In the genomic region with DNA sequence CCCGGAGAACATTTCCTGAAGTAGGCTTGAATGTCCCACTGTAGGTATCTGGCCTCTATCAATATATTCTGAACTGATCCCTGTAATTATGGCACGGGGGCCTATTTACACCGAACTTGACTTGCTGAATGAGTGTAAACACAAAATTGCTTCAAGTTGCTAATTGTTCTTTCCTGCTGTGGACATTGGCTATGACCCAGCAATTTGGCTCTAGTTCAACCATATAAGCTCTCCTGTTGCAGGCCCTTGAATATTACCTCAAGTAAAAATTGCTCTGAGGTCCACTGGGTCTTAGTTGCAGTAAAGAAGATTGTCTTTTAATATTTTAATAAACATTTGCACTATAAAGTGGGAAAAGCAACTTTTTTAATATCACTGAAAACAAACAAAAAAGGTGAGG, we compare ENCODE assay signal across 26 mouse cellular contexts. TPM values are rescaled to one million over a fixed set of nuclear protein-coding genes. Genes with fewer than 3 reads are reported as not detected.
DNase-seq lines count a peak whose midpoint lies in the region; ATAC-seq and TF ChIP-seq lines count a peak whose summit lies in the region.
"Had no signal": no experiment of that assay in that cellular context is flagged by ENCODE, and none has a peak within 500 bp of the region (broad histone marks: within the 10 kb centered on the region; RNA-seq: fewer than 3 reads in every experiment).

No protein-coding gene starts in this region.

- no peak overlapping the region for H3K27ac ChIP-seq in hindbrain, postnatal 0 days
- no peak overlapping the region for H3K27ac ChIP-seq in hindbrain, embryonic 10.5 days
- H3K27ac ChIP-seq in neural tube, embryonic 15.5 days (replicated peaks), result no peak overlapping the region
- H3K27ac ChIP-seq: forebrain, embryonic 10.5 days; forebrain, embryonic 13.5 days; heart, adult 2 months; heart, embryonic 10.5 days; heart, embryonic 13.5 days; hindbrain, embryonic 12.5 days had no signal

- H3K27me3 ChIP-seq in hindbrain, postnatal 0 days (ENCODE audit: insufficient read depth, low read length), result no peaks in the 10 kb centered on the region
- H3K27me3 ChIP-seq in hindbrain, embryonic 10.5 days (ENCODE audit: insufficient read depth, poor library complexity, severe bottlenecking), result no peaks in the 10 kb centered on the region
- no peaks in the 10 kb centered on the region for H3K27me3 ChIP-seq in neural tube, embryonic 15.5 days (replicated peaks)
- H3K27me3 ChIP-seq: forebrain, embryonic 13.5 days; heart, embryonic 13.5 days; hindbrain, embryonic 12.5 days had no signal

- no peak overlapping the region for H3K4me3 ChIP-seq in hindbrain, postnatal 0 days (ENCODE audit: low read length)
- no peak overlapping the region for H3K4me3 ChIP-seq in hindbrain, embryonic 10.5 days
- H3K4me3 ChIP-seq in neural tube, embryonic 15.5 days (replicated peaks), result no peak overlapping the region
- H3K4me3 ChIP-seq: forebrain, embryonic 10.5 days; forebrain, embryonic 13.5 days; heart, adult 2 months; heart, embryonic 10.5 days; heart, embryonic 13.5 days; hindbrain, embryonic 12.5 days had no signal

- no peaks in the 10 kb centered on the region for H3K4me1 ChIP-seq in hindbrain, postnatal 0 days (ENCODE audit: insufficient read depth, low read length)
- no peaks in the 10 kb centered on the region for H3K4me1 ChIP-seq in hindbrain, embryonic 10.5 days (replicated peaks)
- no peaks in the 10 kb centered on the region for H3K4me1 ChIP-seq in neural tube, embryonic 15.5 days
- H3K4me1 ChIP-seq: forebrain, embryonic 10.5 days; forebrain, embryonic 13.5 days; heart, embryonic 10.5 days; heart, embryonic 13.5 days; hindbrain, embryonic 12.5 days had no signal

- no peak overlapping the region for H3K9ac ChIP-seq in hindbrain, postnatal 0 days (replicated peaks; ENCODE audit: low read length)
- no peak overlapping the region for H3K9ac ChIP-seq in neural tube, embryonic 15.5 days (replicated peaks)
- H3K9ac ChIP-seq: forebrain, embryonic 13.5 days; heart, embryonic 13.5 days; hindbrain, embryonic 12.5 days had no signal

- no peak for TF ChIP-seq CTCF in hindbrain, postnatal 0 days (IDR thresholded peaks at IDR 0.05; ENCODE audit: low read depth)

- no peak for ATAC-seq in hindbrain, postnatal 0 days
- ATAC-seq in neural tube, embryonic 15.5 days (ENCODE audit: low FRiP score), result peak; percentile 67
- ATAC-seq: CD4-positive, CD25-positive, alpha-beta regulatory T cell, adult 4 months; forebrain, embryonic 13.5 days; forebrain, embryonic 16.5 days; intestine, postnatal 0 days had no signal

- H3K4me2 ChIP-seq in hindbrain, postnatal 0 days (ENCODE audit: low read depth, low read length), result no peak overlapping the region
- H3K4me2 ChIP-seq in neural tube, embryonic 15.5 days, result no peak overlapping the region
- H3K4me2 ChIP-seq: forebrain, embryonic 13.5 days; heart, embryonic 13.5 days; hindbrain, embryonic 12.5 days had no signal

- WGBS in hindbrain, postnatal 0 days, result 50% methylated on average over 3 of the region's 3 CpGs
- WGBS in hindbrain, embryonic 10.5 days, result 91% methylated on average over 3 of the region's 3 CpGs
- WGBS in neural tube, embryonic 15.5 days, result 62% methylated on average over 3 of the region's 3 CpGs

- peak; percentile 58 for DNase-seq in cerebellum, adult 9-10 months
- no peak for DNase-seq in cerebellum, postnatal 4 days (ENCODE audit: low spot score in 2 of 2)
- DNase-seq in hindbrain, postnatal 0 days (ENCODE audit: low spot score), result peak; percentile 21
- no peak for DNase-seq in hindbrain, embryonic 10.5 days (ENCODE audit: low spot score)
- no peak for DNase-seq in neural tube, embryonic 10.5 days (ENCODE audit: extremely low spot score, low spot score)
- DNase-seq in cerebellum, postnatal 10 days, result peak; percentile 48 to 59
- no peak for DNase-seq in thymus, postnatal 36 days
- DNase-seq: adrenal gland, adult 2 months; adrenal gland, postnatal 14 days; gastrocnemius, postnatal 10 days; gastrocnemius, postnatal 36 days; heart, adult 2 months; heart, postnatal 14 days; heart, postnatal 4 days had no signal

- H3K36me3 ChIP-seq in hindbrain, postnatal 0 days (ENCODE audit: insufficient read depth, low read length), result no peaks in the 10 kb centered on the region
- H3K36me3 ChIP-seq in hindbrain, embryonic 10.5 days, result no peaks in the 10 kb centered on the region
- H3K36me3 ChIP-seq in neural tube, embryonic 15.5 days, result no peaks in the 10 kb centered on the region
- H3K36me3 ChIP-seq: forebrain, embryonic 10.5 days; heart, embryonic 10.5 days; heart, embryonic 13.5 days; hindbrain, embryonic 12.5 days had no signal

- H3K9me3 ChIP-seq in hindbrain, postnatal 0 days (ENCODE audit: low read length), result no peaks in the 10 kb centered on the region
- no peaks in the 10 kb centered on the region for H3K9me3 ChIP-seq in hindbrain, embryonic 10.5 days
- H3K9me3 ChIP-seq in neural tube, embryonic 15.5 days (replicated peaks), result no peaks in the 10 kb centered on the region
- H3K9me3 ChIP-seq: forebrain, embryonic 10.5 days; forebrain, embryonic 13.5 days; heart, embryonic 10.5 days; heart, embryonic 13.5 days; hindbrain, embryonic 12.5 days had no signal

RNA-seq across cellular contexts. Expression of a gene that starts 32.7 kb away (rescaled TPM):
- 30.0 and 63.9 TPM in 2 replicates for total RNA-seq in hindbrain, postnatal 0 days (2014; rRNA removed)
- 10.3 and 12.4 TPM in 2 replicates for polyA plus RNA-seq in hindbrain, postnatal 0 days (2015; fragmentation: Nextera tagmentation; extraction: Ambion mirVana)
- 3.6 and 3.7 TPM in 2 replicates for polyA plus RNA-seq in hindbrain, embryonic 10.5 days (2016; fragmentation: Nextera tagmentation; extraction: Ambion mirVana)
- 10.9 and 11.8 TPM in 2 replicates for polyA plus RNA-seq in neural tube, embryonic 15.5 days (2015; fragmentation: Nextera tagmentation; extraction: Ambion mirVana)
- total RNA-seq: granulocyte monocyte progenitor cell, adult 5-6 weeks; heart, adult 2 months; MEL had no signal
- polyA plus RNA-seq: C2C12; CD4-positive, CD25-positive, alpha-beta regulatory T cell, adult 4 months; heart, adult 2 months had no signal

Comparison
In these comparisons a context has a peak if more than half of its experiments do, and no peak if none do; other contexts are left out.
1. DNase-seq: peak in cerebellum, adult 9-10 months (single experiment), hindbrain, postnatal 0 days (single experiment) and cerebellum, postnatal 10 days (2 of 2); none in cerebellum, postnatal 4 days (0 of 2), hindbrain, embryonic 10.5 days (single experiment), neural tube, embryonic 10.5 days (single experiment) and thymus, postnatal 36 days (0 of 2).